Mouse (Mus musculus): ENCODE measurements around the gene Map9. TPM values are rescaled to one million over a fixed set of nuclear protein-coding genes. Genes with fewer than 3 reads are reported as not detected.
"Not testable (repeated sequence)": the region's sequence is repeated elsewhere in the genome, so short reads cannot be mapped to it uniquely, and the experiment has no call there.

Map9 gene
- polyA plus RNA-seq, 1 experiment from 2014 or later, result 5.2 TPM

DNA sequence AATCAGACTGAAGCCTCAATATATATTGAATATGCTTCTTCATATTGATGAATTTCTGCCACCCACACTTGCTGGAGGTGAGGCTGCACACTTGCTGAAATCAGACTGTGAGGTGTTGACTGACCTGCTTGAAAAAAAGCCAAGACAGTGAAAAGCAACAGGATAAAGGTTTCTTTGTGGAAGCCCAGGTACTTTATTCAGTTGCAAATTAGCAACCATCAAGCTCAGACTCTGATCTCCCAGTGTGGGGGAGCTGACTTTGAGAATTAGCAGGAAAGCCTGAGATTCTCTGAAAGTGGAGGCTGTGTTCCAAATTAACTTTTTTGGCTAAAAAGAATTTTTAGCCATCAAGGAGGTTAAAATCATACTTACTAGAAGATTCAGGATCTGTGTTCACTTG is 83.8 kb downstream of the Map9 start:
- ATAC-seq (replicated peaks; ENCODE audit: insufficient number of reproducible peaks, low FRiP score, low TSS enrichment); H3K27me3 ChIP-seq (ENCODE audit: control insufficient read depth, insufficient read depth, low read length); H3K9me3 ChIP-seq (replicated peaks; ENCODE audit: control insufficient read depth, low read length); H3K4me2 ChIP-seq; H3K36me3 ChIP-seq (ENCODE audit: control insufficient read depth, insufficient read depth, low read length); H3K27ac ChIP-seq (ENCODE audit: low read depth, low read length); H3K4me3 ChIP-seq (ENCODE audit: low read depth, low read length); H3K4me1 ChIP-seq (ENCODE audit: control insufficient read depth, insufficient read depth, low read length); H3K9ac ChIP-seq (ENCODE audit: low read depth, low read length): not testable (repeated sequence)

Other genes starting within 250 kb of the Map9 start
- 45.4 and 57.7 TPM in 2 replicates for gene Gucy1a1, start 212.3 kb upstream of the Map9 start, polyA plus RNA-seq (2014; fragmentation: Nextera tagmentation; extraction: Ambion mirVana)
- gene Npy2r, start 190.0 kb downstream of the Map9 start, polyA plus RNA-seq (2014; fragmentation: Nextera tagmentation; extraction: Ambion mirVana), result 0.14 and 0.17 TPM in 2 replicates

Data from heart, embryonic 11.5 days (tissue).